Mouse (Mus musculus) heart, embryonic 13.5 days (tissue): ENCODE measurements around the gene Gm49711. TPM values are rescaled to one million over a fixed set of nuclear protein-coding genes. Genes with fewer than 3 reads are reported as not detected.
"Not testable (repeated sequence)": the region's sequence is repeated elsewhere in the genome, so short reads cannot be mapped to it uniquely, and the experiment has no call there.

Experiments used
- ATAC-seq: fragments of 200-750 bp; cut with Nextera tagmentation; 2 replicates; pipeline ENCODE4 v1.8.0; 2017; ENCODE audit warnings: moderate TSS enrichment; ENCODE audit not compliant: insufficient number of reproducible peaks, low FRiP score, low TSS enrichment; ENCODE audit errors: extremely low read depth
- H3K27ac ChIP-seq: fragments of 300-500 bp; sonication (generic); replicated peaks from 2 replicates; pipeline ENCODE4 v1.5.1; 2015; ENCODE audit warnings: moderate library complexity, mild to moderate bottlenecking, inconsistent platforms
- H3K27me3 ChIP-seq: fragments of 300-500 bp; sonication (generic); replicated peaks from 2 replicates; pipeline ENCODE4 v1.6.1; 2015; ENCODE audit warnings: mild to moderate bottlenecking, inconsistent platforms
- H3K36me3 ChIP-seq: fragments of 300-500 bp; sonication (generic); 2 replicates; pipeline ENCODE4 v1.6.1; 2015; ENCODE audit warnings: mild to moderate bottlenecking, inconsistent platforms
- H3K4me1 ChIP-seq: fragments of 300-500 bp; sonication (generic); 2 replicates; pipeline ENCODE4 v1.6.1; 2015; ENCODE audit warnings: inconsistent platforms
- H3K4me2 ChIP-seq: fragments of 300-500 bp; sonication (generic); 2 replicates; pipeline ENCODE4 v1.6.1; 2015; ENCODE audit warnings: inconsistent platforms, mild to moderate bottlenecking, moderate library complexity
- H3K4me3 ChIP-seq: fragments of 300-500 bp; sonication (generic); 2 replicates; pipeline ENCODE4 v1.5.1; 2015; ENCODE audit warnings: moderate library complexity, mild to moderate bottlenecking, inconsistent platforms
- H3K9ac ChIP-seq: fragments of 300-500 bp; sonication (generic); 2 replicates; pipeline ENCODE4 v1.6.1; 2015; ENCODE audit warnings: inconsistent platforms, mild to moderate bottlenecking, moderate library complexity
- H3K9me3 ChIP-seq: fragments of 300-500 bp; sonication (generic); 2 replicates; pipeline ENCODE4 v1.6.1; 2016; ENCODE audit warnings: inconsistent platforms
- WGBS: fragments of 180-500 bp; shearing (Covaris S2); methylation state at CpG from one replicate; pipeline ENCODE4 v1.1.7; 2015; ENCODE audit warnings: mixed read lengths; 5-methylcytosine and 5-hydroxymethylcytosine counted together
- polyA plus RNA-seq: library from polyadenylated mRNA; unstranded; fragments of >200 nt; fragmentation: Nextera tagmentation; extraction: Ambion mirVana; gene quantifications from 2 replicates; pipeline ENCODE4 v1.2.1, GENCODE M21; 2015

The Gm49711 gene
- polyA plus RNA-seq, 1 experiment from 2014 or later: 0.25 TPM

GRCm38 (mm10) chr16:92064801-92065200 is 6.7 kb downstream of the Gm49711 start:
- no peak overlapping the region for H3K4me3 ChIP-seq
- no peak overlapping the region for H3K9ac ChIP-seq
- ATAC-seq: no peak
- no peak overlapping the region for H3K4me2 ChIP-seq
- peaks cover 81% of the 10 kb centered on the region for H3K36me3 ChIP-seq
- peaks cover 21% of the 10 kb centered on the region for H3K4me1 ChIP-seq
- no peak overlapping the region for H3K27ac ChIP-seq
- WGBS: 68% methylated on average over 2 of the region's 2 CpGs
- no peaks in the 10 kb centered on the region for H3K9me3 ChIP-seq
- no peaks in the 10 kb centered on the region for H3K27me3 ChIP-seq

DNA sequence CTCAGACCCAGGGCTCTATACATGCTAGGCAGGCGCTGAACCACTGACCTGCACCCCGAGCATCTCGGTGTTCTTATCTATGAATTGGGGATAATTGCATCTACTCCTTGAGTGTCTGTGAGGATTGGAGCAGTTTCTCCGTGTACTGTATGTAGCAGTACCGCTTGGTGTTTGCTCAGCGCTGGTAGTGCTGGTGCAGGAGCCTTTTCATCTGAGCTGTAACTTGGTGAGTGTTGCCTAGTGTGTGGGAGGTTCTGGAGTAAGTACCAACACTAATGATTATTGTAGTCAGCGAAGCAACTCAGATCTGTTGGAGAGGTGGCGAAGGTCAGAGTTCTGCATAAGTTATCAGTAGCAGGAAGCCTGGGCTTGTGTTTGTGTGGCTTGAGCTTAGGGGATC is 12.2 kb downstream of the Gm49711 start:
- Histone ChIP-seq H3K4me2 (no peak overlapping the region), H3K27me3 (no peaks in the 10 kb centered on the region), H3K9ac (no peak overlapping the region), H3K9me3 (no peaks in the 10 kb centered on the region), H3K4me3 (no peak overlapping the region), H3K27ac (no peak overlapping the region), H3K4me1 (no peaks in the 10 kb centered on the region), H3K36me3 (peaks cover 67% of the 10 kb centered on the region)
- ATAC-seq: no peak
- WGBS: 75% methylated on average over 8 of the region's 8 CpGs

DNA sequence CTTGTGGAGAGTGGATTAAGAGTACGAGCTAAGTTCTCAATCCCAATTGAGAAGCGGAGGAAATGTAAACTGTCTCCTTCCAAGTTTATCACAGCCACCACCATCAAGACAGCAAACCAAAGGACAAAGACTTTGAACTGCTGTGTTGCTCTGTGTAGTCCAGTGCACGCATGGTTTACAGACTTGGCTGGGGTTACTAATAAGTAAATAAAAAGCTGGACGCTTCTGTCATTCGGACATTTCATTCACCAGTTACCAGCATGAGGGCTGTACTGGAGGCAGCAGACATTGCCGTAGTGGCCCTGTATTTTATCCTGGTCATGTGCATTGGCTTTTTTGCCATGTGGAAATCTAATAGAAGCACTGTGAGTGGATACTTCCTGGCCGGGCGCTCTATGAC is 18.7 kb downstream of the Gm49711 start:
- H3K4me3 ChIP-seq: no peak overlapping the region
- H3K27ac ChIP-seq: no peak overlapping the region
- H3K9ac ChIP-seq: no peak overlapping the region
- 92% methylated on average over 8 of the region's 8 CpGs for WGBS
- ATAC-seq: no peak
- no peaks in the 10 kb centered on the region for H3K27me3 ChIP-seq
- peaks cover 48% of the 10 kb centered on the region for H3K36me3 ChIP-seq
- no peak overlapping the region for H3K4me2 ChIP-seq
- H3K9me3 ChIP-seq: no peaks in the 10 kb centered on the region
- no peaks in the 10 kb centered on the region for H3K4me1 ChIP-seq

DNA sequence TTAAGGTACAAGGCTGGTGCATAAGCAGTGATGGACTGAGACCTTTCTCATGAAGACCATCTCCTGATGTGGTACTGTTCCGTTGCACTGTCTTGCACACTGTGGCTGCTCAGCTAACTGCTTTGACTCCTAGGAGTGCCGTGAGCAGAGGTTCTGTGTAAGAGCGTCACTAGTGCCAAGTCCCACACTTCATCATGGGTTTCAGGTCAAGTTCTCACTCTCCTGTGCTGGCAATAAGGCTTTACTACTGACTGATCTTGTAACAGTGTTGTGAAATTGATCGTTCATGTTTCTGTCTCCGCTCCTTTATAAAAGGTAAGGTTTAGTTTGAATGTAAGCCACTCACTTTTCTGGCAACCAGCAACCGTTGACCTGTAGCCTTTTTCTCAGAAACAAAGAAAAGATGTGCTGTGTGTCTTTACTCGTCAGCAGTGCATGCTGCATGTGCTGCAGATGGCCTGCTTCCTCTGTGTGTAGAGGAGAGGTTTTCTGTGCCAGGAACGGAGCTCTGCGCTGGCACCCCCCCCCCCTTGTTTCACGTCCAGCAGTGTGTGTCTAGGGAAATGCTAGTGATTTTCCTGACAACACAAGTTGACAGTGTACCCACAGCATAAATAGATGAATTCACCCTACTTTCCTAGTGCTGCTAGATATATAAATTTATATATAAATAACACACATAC is 25.8 kb downstream of the Gm49711 start:
- Histone ChIP-seq H3K4me1 (no peaks in the 10 kb centered on the region), H3K27ac (no peak overlapping the region), H3K9ac (no peak overlapping the region), H3K4me2 (no peak overlapping the region), H3K27me3 (no peaks in the 10 kb centered on the region), H3K4me3 (no peak overlapping the region), H3K9me3 (no peaks in the 10 kb centered on the region), H3K36me3 (peaks cover 26% of the 10 kb centered on the region)
- 84% methylated on average over 10 of the region's 10 CpGs for WGBS
- ATAC-seq: no peak

- no peak for ATAC-seq
- Histone ChIP-seq H3K36me3 (no peaks in the 10 kb centered on the region), H3K4me1 (no peaks in the 10 kb centered on the region), H3K4me2 (no peak overlapping the region), H3K27me3 (no peaks in the 10 kb centered on the region), H3K9ac (no peak overlapping the region), H3K27ac (no peak overlapping the region), H3K9me3 (no peaks in the 10 kb centered on the region), H3K4me3 (no peak overlapping the region)
- WGBS: 68% methylated on average over 3 of the region's 3 CpGs
These were observed 31.1 kb downstream of the Gm49711 start for GRCm38 (mm10) chr16:92089225-92089624.

- no peak for ATAC-seq
- Histone ChIP-seq H3K4me2 (no peak overlapping the region), H3K27ac (no peak overlapping the region), H3K4me1 (peaks cover 7% of the 10 kb centered on the region; the same call in 1 of the 2 replicates), H3K4me3 (no peak overlapping the region), H3K9me3 (no peaks in the 10 kb centered on the region), H3K36me3 (0 out of 2 replicates have a peak, but pooled peaks cover 3% of the 10 kb centered on the region), H3K9ac (no peak overlapping the region), H3K27me3 (no peaks in the 10 kb centered on the region)
- WGBS: 65% methylated on average over 5 of the region's 5 CpGs
These were observed 33.8 kb downstream of the Gm49711 start for GRCm38 (mm10) chr16:92091876-92092275.

GRCm38 (mm10) chr16:92098351-92099051 is 40.4 kb downstream of the Gm49711 start:
- Histone ChIP-seq H3K4me3 (no peak overlapping the region), H3K36me3 (peaks cover 32% of the 10 kb centered on the region), H3K27ac (no peak overlapping the region), H3K4me1 (peaks cover 16% of the 10 kb centered on the region), H3K9me3 (no peaks in the 10 kb centered on the region), H3K9ac (no peak overlapping the region), H3K4me2 (no peak overlapping the region), H3K27me3 (no peaks in the 10 kb centered on the region)
- ATAC-seq: no peak
- 83% methylated on average over 10 of the region's 10 CpGs for whole genome bisulfite sequencing

DNA sequence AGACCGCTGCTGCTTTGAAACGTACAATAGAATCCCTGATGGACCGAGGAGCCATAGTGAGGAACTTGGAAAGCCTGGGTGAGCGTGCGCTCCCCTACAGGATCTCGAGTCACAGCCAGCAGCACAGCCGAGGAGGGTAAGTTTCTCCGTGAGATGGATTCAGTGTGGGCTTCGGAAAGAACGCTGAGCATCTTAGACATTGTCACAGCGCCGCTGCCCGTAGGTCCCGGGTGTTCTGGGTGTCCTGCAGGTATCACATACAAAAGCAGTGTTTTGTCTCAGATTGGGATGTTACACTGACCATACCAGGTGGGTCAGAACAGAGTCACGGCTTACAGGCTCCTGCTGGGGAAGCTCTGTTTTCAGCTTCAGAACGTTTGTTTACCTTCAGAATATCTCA is 41.5 kb downstream of the Gm49711 start:
- no peak overlapping the region for H3K4me2 ChIP-seq
- no peak overlapping the region for H3K4me3 ChIP-seq
- peaks cover 25% of the 10 kb centered on the region for H3K4me1 ChIP-seq
- H3K36me3 ChIP-seq: peaks cover 32% of the 10 kb centered on the region
- no peak overlapping the region for H3K9ac ChIP-seq
- no peaks in the 10 kb centered on the region for H3K27me3 ChIP-seq
- H3K27ac ChIP-seq: no peak overlapping the region
- ATAC-seq: no peak
- WGBS: 89% methylated on average over 16 of the region's 16 CpGs
- H3K9me3 ChIP-seq: no peaks in the 10 kb centered on the region

DNA sequence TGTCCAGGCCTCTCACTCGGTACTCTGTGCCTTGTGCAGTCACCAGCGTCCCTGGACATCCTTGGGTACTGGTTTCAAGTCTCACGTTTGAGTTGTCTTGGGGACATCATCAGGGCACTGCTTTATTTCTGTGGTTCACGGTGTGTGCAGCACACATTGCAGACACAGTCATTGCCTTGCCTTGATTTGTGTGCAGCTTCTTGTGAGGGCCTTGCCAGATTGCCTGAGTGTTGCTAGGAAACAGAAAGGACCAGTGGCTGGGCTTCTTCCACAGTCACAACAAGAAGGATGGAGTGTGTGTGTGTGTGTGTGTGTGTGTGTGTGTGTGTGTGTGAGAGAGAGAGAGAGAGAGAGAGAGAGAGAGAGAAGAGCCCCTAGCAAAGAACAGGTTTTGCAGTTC is 42.0 kb downstream of the Gm49711 start:
- no peak overlapping the region for H3K4me2 ChIP-seq
- 81% methylated on average over 4 of the region's 4 CpGs for WGBS
- no peaks in the 10 kb centered on the region for H3K9me3 ChIP-seq
- H3K27ac ChIP-seq: no peak overlapping the region
- H3K27me3 ChIP-seq: no peaks in the 10 kb centered on the region
- H3K9ac ChIP-seq: no peak overlapping the region
- no peak for ATAC-seq
- H3K36me3 ChIP-seq: peaks cover 32% of the 10 kb centered on the region
- no peak overlapping the region for H3K4me3 ChIP-seq
- peaks cover 30% of the 10 kb centered on the region for H3K4me1 ChIP-seq

DNA sequence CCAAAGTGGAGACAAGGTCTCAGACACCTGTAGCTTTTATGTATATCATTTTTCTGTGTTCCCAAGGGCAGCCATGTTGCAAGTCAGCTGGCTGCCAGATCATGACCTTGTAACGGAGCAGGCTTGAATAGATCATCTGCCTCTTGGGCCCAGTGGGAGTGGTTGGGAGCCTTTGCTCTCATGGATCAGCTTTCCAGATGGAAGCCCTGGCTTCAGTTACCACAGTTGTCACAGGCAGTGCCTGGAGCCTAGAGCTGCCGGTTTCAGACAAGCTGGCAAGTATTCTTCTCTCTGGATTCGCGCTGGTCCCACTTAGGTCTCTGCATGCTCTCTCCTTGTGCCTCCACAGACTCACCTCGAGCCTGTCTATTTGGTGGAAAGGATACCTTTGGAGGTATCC is 44.0 kb downstream of the Gm49711 start:
- Histone ChIP-seq H3K27ac (no peak overlapping the region; the same call in 1 of the 2 replicates), H3K4me3 (no peak overlapping the region), H3K9ac (no peak overlapping the region), H3K4me2 (no peak overlapping the region), H3K27me3 (no peaks in the 10 kb centered on the region), H3K4me1 (peaks cover 32% of the 10 kb centered on the region), H3K9me3 (no peaks in the 10 kb centered on the region), H3K36me3 (peaks cover 29% of the 10 kb centered on the region)
- 85% methylated on average over 5 of the region's 5 CpGs for WGBS
- no peak for ATAC-seq

GRCm38 (mm10) chr16:92102931-92103330 is 44.8 kb downstream of the Gm49711 start:
- not testable (repeated sequence) for ATAC-seq
- H3K36me3 ChIP-seq: peaks cover 29% of the 10 kb centered on the region
- 90% methylated on average over 6 of the region's 7 CpGs for WGBS

More at GRCm38 (mm10) chr16:92102931-92103330, 44.8 kb downstream of the Gm49711 start:
- H3K27ac ChIP-seq: peak overlapping the region; percentile 92; the same call in 1 of the 2 replicates
- not testable (repeated sequence) for H3K9ac ChIP-seq, H3K9me3 ChIP-seq, H3K4me3 ChIP-seq, H3K27me3 ChIP-seq, H3K4me2 ChIP-seq
- H3K4me1 ChIP-seq: peaks cover 32% of the 10 kb centered on the region
